Mouse (Mus musculus) thymus, postnatal 14 days (tissue): ENCODE measurements at regions not wholly inside any gene's neighbourhood (a gene's known extent, or its start where the extent isn't known, plus 50 kb on each side); places are given as distances from the start of the nearest gene placed in this dataset.
"Not testable (repeated sequence)": the region's sequence is repeated elsewhere in the genome, so short reads cannot be mapped to it uniquely, and the experiment has no call there.

Experiments
- DNase-seq: peaks from one replicate; pipeline ENCODE4 v3.0.0; 2021

DNA sequence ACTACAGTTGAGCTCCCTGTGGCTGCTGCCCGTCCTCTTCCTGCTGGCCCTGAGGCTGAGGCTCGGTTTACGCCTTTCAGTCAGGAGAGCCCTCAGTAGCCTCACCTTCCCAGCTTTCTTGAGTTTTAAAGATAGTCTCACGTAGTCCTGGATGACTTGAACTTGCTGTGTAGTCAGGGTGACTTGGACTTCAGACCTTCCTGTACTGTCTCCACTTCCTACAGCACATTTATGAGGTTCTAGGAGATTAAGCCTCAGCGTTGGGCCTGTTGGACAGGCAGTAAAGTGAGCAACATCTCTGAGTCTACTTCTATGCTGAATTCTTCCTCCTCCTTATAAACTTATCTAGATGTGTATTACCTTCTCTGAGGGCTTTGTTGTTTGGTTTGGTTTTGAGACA, 546.2 kb downstream of the Zfp704 start:
- no peak for DNase-seq

DNA sequence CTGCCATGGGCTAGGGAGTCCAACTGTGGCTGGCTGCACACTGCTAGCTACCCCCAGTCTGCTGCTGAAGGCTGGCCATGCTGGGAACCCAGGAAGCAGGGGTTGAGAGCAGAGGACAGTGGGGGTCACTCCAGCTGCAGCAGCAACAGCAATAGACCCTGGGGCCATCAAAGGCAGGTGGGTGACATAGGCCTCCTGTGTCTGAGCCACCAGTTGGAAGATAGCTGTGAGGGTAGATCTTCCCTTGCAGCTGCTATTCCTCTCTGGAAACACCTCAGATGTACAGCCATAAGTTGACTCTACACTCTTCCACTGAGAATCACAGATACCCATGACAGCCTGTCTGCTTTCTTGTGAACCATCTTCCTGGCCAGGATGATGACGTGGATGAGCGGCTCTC, 548.5 kb downstream of the Zfp704 start:
- no peak for DNase-seq

DNA sequence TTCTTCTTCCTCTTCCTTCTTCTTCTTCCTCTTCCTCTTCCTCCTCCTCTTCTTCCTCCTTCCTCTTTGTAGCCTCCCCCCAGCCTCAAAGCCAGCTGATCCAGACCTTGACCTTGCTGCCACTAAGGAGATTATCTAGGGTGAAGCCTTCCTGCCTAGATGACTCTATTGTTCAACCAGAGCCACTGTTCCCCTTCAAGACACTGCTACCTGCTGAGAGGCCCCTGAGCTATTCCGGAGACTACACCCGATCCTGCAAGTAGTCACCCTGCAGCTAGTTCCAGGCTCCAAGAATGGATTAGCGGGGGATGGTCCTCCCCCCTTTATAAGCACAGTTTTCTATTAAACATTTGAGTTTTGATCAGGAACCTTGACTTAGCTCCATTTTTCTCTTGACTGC, 552.2 kb downstream of the Zfp704 start:
- not testable (repeated sequence) for DNase-seq

DNA sequence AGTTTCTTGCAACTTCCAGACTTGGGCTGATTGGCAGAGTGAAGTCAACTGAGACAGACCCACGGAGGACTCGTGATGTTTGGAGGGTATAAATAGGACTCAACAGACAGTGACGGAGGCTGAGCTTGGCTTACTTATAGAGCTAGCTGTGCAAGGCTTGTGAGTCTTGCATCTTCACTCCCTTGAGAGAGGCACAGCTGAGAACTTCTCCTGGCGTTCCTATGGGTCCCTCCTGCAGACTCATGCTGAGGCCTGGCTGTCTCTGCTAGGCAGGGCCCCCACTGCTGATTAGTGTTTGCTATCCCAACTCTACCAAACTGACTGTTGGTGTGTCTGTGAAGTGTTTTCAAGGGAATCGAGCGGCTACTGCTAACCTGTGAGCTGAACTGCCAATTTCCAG, 553.0 kb downstream of the Zfp704 start:
- no peak for DNase-seq

DNA sequence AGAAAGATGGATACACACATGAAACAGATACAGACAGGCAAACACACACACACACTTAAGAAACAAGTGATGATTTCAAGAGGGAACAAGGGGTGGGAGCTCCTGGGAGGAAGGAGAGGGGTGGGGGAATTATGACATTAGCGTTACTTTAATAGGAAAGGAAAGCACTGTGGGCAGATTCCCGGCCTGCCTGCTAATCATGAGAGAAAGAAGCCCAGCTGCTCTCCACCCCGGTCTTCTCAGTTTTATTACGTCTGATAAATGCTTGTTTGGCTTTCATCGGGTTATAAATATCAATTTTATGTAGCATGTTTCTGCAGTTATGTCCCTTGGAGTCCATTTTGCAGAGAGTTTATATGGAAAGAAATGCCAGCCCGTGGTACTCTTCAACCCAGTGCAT, 554.1 kb downstream of the Zfp704 start:
- no peak for DNase-seq
